Mouse (Mus musculus) mesoderm, embryonic 11.5 days (tissue): ENCODE measurements around the gene Galm.
"Not testable (repeated sequence)": the region's sequence is repeated elsewhere in the genome, so short reads cannot be mapped to it uniquely, and the experiment has no call there.

Experiments used
- DNase-seq: peaks from one replicate; pipeline ENCODE4 v3.0.0-alpha.2; 2012; ENCODE audit warnings: low read depth, low spot score

Galm gene

GRCm38 (mm10) chr17:80206671-80207581 is 79.7 kb downstream of the Galm start, which contains the start of the genes Srsf7 and Ttc39d:
Gene Srsf7 (minus strand): TSS chr17:80207307.
Gene Ttc39d (plus strand): TSS chr17:80207460.
- DNase-seq: peak; percentile 100

GRCm38 (mm10) chr17:80213998-80214397 is 86.7 kb downstream of the Galm start:
- DNase-seq: not testable (repeated sequence)

DNA sequence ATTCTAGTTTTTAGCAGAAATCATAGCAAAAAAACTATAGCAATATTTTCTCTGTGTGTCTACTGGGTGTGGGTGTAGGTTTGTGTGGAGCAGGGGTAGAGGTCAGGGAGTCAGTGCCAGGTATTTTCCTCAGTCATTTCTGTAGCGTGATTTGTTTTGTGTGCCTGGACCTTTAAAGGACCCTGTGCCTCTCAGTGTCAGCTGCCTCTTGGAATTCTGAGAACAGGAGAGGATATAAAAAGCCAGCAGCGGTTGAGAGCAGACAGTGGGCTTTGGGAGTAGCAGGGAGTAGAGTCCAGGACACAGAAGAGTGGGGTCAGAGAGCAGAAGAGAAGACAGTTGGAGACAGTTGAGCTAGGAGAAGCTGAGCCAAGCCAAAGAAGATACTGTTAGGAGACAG is 92.9 kb downstream of the Galm start:
- no peak for DNase-seq

GRCm38 (mm10) chr17:80221202-80221601 is 93.9 kb downstream of the Galm start:
- DNase-seq: no peak

DNA sequence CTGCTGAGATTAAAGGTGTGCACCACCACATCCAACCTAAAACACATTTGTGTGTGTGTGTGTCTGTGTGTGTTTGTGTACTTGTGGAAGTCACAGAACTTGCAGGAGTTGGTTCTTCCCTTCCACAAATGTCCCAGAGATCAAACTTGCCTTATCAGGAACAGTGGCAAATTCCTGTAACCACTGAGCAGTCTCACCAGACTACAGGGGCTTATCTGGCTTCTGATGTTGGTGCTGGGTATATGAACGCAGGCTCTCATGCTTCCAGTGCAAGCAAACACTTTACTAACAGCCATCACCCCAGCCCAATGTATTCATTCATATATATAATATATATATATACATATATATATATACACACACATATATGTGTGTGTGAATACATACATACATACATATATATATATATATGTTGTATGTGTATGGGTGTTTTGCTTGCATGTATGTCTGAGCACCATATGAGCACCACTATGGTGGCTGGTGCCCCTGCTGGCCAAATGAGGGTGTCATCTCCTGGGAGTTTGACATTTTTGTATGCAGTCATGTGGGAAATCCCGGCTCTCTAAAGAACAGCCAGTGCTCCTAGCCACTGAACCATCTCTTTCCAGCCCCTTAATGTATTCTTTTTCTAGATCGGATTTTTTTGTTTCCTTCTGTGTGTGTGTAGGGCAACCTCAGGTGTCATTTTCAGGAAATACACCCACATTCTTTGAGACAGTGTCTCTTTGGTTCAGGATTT is 94.8 kb downstream of the Galm start:
- no peak for DNase-seq

GRCm38 (mm10) chr17:80223829-80224228 is 96.6 kb downstream of the Galm start:
- DNase-seq: no peak

DNA sequence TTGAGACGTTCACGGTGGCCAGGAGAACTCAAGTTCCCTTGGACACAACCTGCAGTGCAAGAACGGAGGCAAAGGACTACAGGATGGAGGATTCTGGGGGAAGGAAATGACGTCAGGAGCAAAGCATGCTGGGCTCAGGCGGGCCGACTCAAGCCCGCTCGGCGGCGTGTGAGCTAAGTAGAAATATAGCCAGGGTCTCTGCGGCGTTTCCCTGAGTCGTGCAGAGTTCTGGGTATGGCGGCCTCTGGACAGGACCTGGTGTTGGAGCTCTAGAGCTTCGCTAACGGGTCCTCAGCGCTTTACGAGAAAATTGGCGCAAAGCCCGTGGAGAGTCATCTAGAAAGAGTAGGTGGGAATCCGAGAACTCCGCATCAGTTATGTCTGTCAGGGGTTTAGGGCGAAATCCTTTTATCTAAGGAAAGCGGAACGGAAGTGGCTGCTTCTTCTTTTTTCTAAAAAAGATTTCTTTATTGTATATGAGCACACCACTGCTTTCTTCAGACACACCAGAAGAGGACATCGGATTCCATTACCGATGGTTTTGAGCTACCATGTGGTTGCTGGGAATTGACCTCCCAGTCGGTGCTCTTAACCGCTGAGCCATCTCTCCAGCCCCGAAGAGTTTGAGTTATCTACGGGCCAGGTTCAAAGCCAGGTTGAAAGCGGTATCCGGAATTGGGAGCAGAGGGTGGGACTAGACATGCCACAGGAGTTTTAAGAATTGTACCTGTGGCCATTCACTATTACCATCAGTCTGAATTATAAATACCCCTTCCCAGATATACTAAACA is 97.2 kb downstream of the Galm start, which contains the start of gene Gemin6:
TSS of gene Gemin6 (plus strand) at position 116 of the 791 bp plus-strand sequence.
- DNase-seq: peak; percentile 92

DNA sequence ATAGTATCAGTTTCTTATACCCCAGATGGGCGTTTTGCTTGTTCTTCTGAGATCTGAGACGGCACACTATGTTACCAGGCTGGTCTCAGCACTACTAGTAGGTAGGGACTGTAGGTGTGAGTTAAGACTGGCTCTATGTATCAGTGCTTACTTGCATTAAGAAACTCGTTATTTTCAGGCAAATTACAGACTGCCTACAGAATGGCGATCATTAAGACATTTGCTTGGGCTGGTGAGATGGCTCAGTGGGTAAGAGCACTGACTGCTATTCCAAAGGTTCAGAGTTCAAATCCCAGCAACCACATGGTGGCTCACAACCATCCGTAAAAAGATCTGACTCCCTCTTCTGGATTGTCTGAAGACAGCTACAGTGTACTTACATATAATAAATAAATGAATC is 97.9 kb downstream of the Galm start:
- not testable (repeated sequence) for DNase-seq

GRCm38 (mm10) chr17:80229396-80229795 is 102.1 kb downstream of the Galm start:
- no peak for DNase-seq

- DNase-seq: no peak
Measured at GRCm38 (mm10) chr17:80233844-80234243, 106.6 kb downstream of the Galm start.

- DNase-seq: no peak
Measured at GRCm38 (mm10) chr17:80234376-80234775, 107.1 kb downstream of the Galm start.
